9 mouse cellular contexts compared by ENCODE assay signal in genomic region chr4:125912444-125913049, GRCm38 (mm10).
DNase-seq lines count a peak whose midpoint lies in the region; ATAC-seq lines count a peak whose summit lies in the region.
"Had no signal": no experiment of that assay in that cellular context is flagged by ENCODE, and none has a peak within 500 bp of the region (broad histone marks: within the 10 kb centered on the region; RNA-seq: fewer than 3 reads in every experiment).

No protein-coding gene starts in this region.

- peak; percentile 43; the same call in 1 of the 2 replicates for ATAC-seq in liver, embryonic 11.5 days (replicated peaks; ENCODE audit: low FRiP score)
- peak; percentile 57 for ATAC-seq in neural tube, embryonic 14.5 days (ENCODE audit: low read depth)
- no peak for ATAC-seq in activated CD4-positive, CD25-positive, alpha-beta regulatory T cell, adult 4 months

- H3K4me2 ChIP-seq in liver, embryonic 11.5 days: no peak overlapping the region
- H3K4me2 ChIP-seq in neural tube, embryonic 14.5 days (ENCODE audit: low read depth, low read length): no peak overlapping the region
- H3K4me2 ChIP-seq: heart, embryonic 13.5 days had no signal

- no peaks in the 10 kb centered on the region for H3K36me3 ChIP-seq in liver, embryonic 11.5 days (ENCODE audit: control insufficient read depth, insufficient read depth, low read length)
- H3K36me3 ChIP-seq in neural tube, embryonic 14.5 days (ENCODE audit: control insufficient read depth, insufficient read depth, low read length): no peaks in the 10 kb centered on the region
- H3K36me3 ChIP-seq: heart, embryonic 13.5 days had no signal

- no peaks in the 10 kb centered on the region for H3K9me3 ChIP-seq in liver, embryonic 11.5 days (ENCODE audit: control insufficient read depth, low read length)
- no peaks in the 10 kb centered on the region for H3K9me3 ChIP-seq in neural tube, embryonic 14.5 days (ENCODE audit: control insufficient read depth, low read length)
- H3K9me3 ChIP-seq: heart, embryonic 13.5 days had no signal

- no peaks in the 10 kb centered on the region for H3K4me1 ChIP-seq in liver, embryonic 11.5 days (replicated peaks; ENCODE audit: control insufficient read depth, insufficient read depth, low read length)
- H3K4me1 ChIP-seq in neural tube, embryonic 14.5 days (ENCODE audit: control insufficient read depth, insufficient read depth, low read length): peaks cover 11% of the 10 kb centered on the region

- DNase-seq in B cell, adult 2 months: peak; percentile 58 to 61
- DNase-seq in R1 (ENCODE audit: low read depth, low spot score): peak; percentile 93
- DNase-seq in cerebellum, postnatal 36 days: peak; percentile 27 to 46
- DNase-seq in gastrocnemius, postnatal 14 days: peak; percentile 47
- DNase-seq in kidney, postnatal 14 days: peak; percentile 51
- peak; percentile 61 for DNase-seq in liver, embryonic 11.5 days (ENCODE audit: low spot score)

- 22% methylated on average over 8 of the region's 8 CpGs for WGBS in liver, embryonic 11.5 days
- 12% methylated on average over 8 of the region's 8 CpGs for WGBS in neural tube, embryonic 14.5 days

- H3K27ac ChIP-seq in liver, embryonic 11.5 days (ENCODE audit: low read depth, low read length): no peak overlapping the region
- H3K27ac ChIP-seq in neural tube, embryonic 14.5 days (ENCODE audit: low read depth, low read length): no peak overlapping the region
- H3K27ac ChIP-seq: heart, embryonic 13.5 days had no signal

- no peak overlapping the region for H3K4me3 ChIP-seq in liver, embryonic 11.5 days (ENCODE audit: low read depth, low read length)
- no peak overlapping the region for H3K4me3 ChIP-seq in neural tube, embryonic 14.5 days (ENCODE audit: low read depth, low read length)
- H3K4me3 ChIP-seq: heart, embryonic 13.5 days had no signal

- intact Hi-C loops in gastrocnemius, postnatal 14 days (cut with DNase I; ENCODE audit: low total_unique reads): no loop called here

- peaks cover 23% of the 10 kb centered on the region for H3K27me3 ChIP-seq in liver, embryonic 11.5 days (replicated peaks; ENCODE audit: control insufficient read depth, insufficient read depth, low read length)
- peaks cover 3% of the 10 kb centered on the region; the same call in 1 of the 2 replicates for H3K27me3 ChIP-seq in neural tube, embryonic 14.5 days (ENCODE audit: control insufficient read depth, insufficient read depth, low read length)

- no peak overlapping the region for H3K9ac ChIP-seq in liver, embryonic 11.5 days (ENCODE audit: low read depth, low read length)
- H3K9ac ChIP-seq in neural tube, embryonic 14.5 days (replicated peaks; ENCODE audit: low read depth, low read length): no peak overlapping the region
- H3K9ac ChIP-seq: heart, embryonic 13.5 days had no signal

Comparison
In these comparisons a context has a peak if more than half of its experiments do, and no peak if none do; other contexts are left out.
1. DNase-seq: peak in every context shown above with its lines; median percentile 93 in R1; 61 in liver, embryonic 11.5 days; 60 in B cell, adult 2 months; 51 in kidney, postnatal 14 days; 47 in gastrocnemius, postnatal 14 days; 36 in cerebellum, postnatal 36 days.